Mouse (Mus musculus): ENCODE measurements around the gene Uqcrc1.

- TF ChIP-seq CTCF (IDR thresholded peaks at IDR 0.05; ENCODE audit: low read depth) (no peak), EP300 (IDR thresholded peaks at IDR 0.05; ENCODE audit: low read depth) (no peak)
Observed at GRCm38 (mm10) chr9:108953081-108953636, 16.7 kb downstream of the Uqcrc1 start, which contains the start of gene Col7a1.

Measured in liver, embryonic 14.5 days (tissue).